In genomic region chr15:91152592-91152991, GRCm38 (mm10) we compare ENCODE assay signal across 12 mouse cellular contexts. TPM values are rescaled to one million over a fixed set of nuclear protein-coding genes. Genes with fewer than 3 reads are reported as not detected.
A peak's percentile ranks its signal among the peaks of the same experiment; 100 is the strongest.
DNase-seq lines count a peak whose midpoint lies in the region.
"Had no signal": no experiment of that assay in that cellular context is flagged by ENCODE, and none has a peak within 500 bp of the region (broad histone marks: within the 10 kb centered on the region; RNA-seq: fewer than 3 reads in every experiment).

No protein-coding gene starts in this region.

- DNase-seq in heart, postnatal 10 days: peak; percentile 9 to 32
- DNase-seq in heart, adult 9 months (ENCODE audit: low spot score in 2 of 2): no peak
- peak; percentile 53 for DNase-seq in lung, postnatal 10 days
- no peak for DNase-seq in lung, postnatal 25 days (ENCODE audit: low spot score)
- peak; percentile 65 for DNase-seq in adipocyte (ENCODE audit: low spot score)
- peak; percentile 54 to 60 for DNase-seq in right cerebral cortex, postnatal 10 days (ENCODE audit: low spot score in 2 of 2)
- DNase-seq in urinary bladder, adult 2 months (ENCODE audit: low spot score): no peak
- DNase-seq: cerebellum, adult 11 months; kidney, adult 11 months had no signal

- intact Hi-C loops in heart, postnatal 10 days (cut with DNase I): no loop called here

RNA-seq across cellular contexts. Expression of gene Abcd2, which starts 39.0 kb away (rescaled TPM):
- 1 to 10 TPM; 2.4 to 2.7 TPM for total RNA-seq in heart, postnatal 10 days (2021)
- 5.6 and 7.4 TPM in 2 replicates for polyA plus RNA-seq in urinary bladder, adult 2 months (2012; rRNA removed)

RNA-seq across cellular contexts. Expression of gene CN725425, which starts 46.7 kb away (rescaled TPM):
- not detected for total RNA-seq in heart, postnatal 10 days (2021)
- polyA plus RNA-seq in urinary bladder, adult 2 months (2012; rRNA removed): not detected in 2 replicates
- total RNA-seq: granulocyte monocyte progenitor cell, adult 5-6 weeks had no signal
- polyA plus RNA-seq: liver, embryonic 11.5 days; thymus, postnatal 0 days had no signal

Comparison
In these comparisons a context has a peak if more than half of its experiments do, and no peak if none do; other contexts are left out.
1. DNase-seq: peak in heart, postnatal 10 days (2 of 2), lung, postnatal 10 days (single experiment), adipocyte (single experiment) and right cerebral cortex, postnatal 10 days (2 of 2); none in heart, adult 9 months (0 of 2), lung, postnatal 25 days (single experiment) and urinary bladder, adult 2 months (single experiment).